Mouse (Mus musculus): Measurements from ENCODE around the gene Macf1.

- no peak for TF ChIP-seq CTCF (IDR thresholded peaks at IDR 0.05; ENCODE audit: borderline replicate concordance, insufficient read depth, low read length)
- no peak for TF ChIP-seq POLR2A (IDR thresholded peaks at IDR 0.05; ENCODE audit: low read depth, low read length)
Measured at GRCm38 (mm10) chr4:123427900-123428684, 256.1 kb downstream of the Macf1 start.

Data from embryonic fibroblast, embryonic 13.5 days (primary cell).